Mouse (Mus musculus) frontal cortex, adult (tissue): Measurements from ENCODE around the gene Rnf19b.

Source experiments
- ATAC-seq: cut with Nextera tagmentation; 2 replicates; pipeline ENCODE4 v1.9.2; 2017; ENCODE audit warnings: mild to moderate bottlenecking, moderate library complexity, mixed read lengths; ENCODE audit not compliant: low TSS enrichment

The Rnf19b gene

DNA sequence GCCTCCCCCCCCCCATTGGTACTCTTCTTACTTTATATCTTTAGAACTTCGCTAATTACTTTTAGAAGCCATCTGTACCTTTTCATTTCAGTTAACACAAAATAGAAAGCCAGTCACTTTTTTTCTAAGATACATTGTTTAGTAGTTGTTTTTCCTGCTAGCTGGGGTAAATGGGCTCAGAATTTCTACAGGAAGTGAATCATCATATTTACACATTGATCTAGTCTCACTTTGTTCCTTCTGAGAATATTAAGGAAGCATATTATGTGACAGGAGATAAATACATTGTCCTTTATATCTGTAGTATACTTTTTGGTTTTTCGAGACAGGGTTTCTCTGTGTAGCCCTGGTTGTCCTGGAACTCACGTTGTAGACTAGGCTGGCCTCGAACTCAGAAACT, 10.8 kb downstream of the Rnf19b start:
- no peak for ATAC-seq

DNA sequence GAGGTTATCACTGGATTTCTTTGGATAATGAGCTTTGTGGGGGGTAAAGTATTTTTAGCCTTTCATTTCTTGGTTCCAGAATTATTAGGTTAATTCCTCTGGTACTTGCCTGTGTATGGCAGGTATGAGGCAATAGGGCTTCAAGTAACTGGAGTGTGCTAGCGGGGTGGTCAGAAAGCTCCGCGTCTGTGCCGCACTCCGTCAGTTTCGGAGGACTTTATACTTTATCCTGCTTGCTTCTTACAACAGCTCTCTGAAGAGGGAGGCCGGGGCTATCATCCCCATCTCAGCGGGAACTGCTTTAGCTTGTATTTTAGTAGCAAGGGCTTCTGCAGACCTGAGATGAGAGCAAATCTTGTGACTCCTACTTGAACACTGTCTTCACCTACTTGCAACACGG, 21.1 kb downstream of the Rnf19b start:
- no peak for ATAC-seq

DNA sequence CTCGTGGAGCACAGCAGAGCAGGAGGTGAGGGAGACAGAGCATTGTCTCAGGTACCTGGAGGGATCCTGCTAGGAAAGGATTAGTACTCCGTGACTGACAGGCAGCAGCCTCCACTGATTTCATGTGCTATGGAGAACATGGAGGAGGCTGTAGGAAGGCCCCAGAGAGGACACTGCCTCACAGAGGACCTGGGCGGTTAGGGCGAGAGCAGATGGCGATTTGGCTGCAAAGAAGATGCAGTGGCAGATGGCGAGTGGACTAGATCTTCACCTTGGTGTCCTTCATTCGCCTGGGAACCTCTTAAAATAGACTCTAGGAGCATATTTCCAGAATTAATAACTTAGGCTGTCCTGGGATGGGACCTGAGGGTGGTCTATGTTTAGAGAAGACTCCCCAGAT, 23.0 kb downstream of the Rnf19b start:
- ATAC-seq = no peak

DNA sequence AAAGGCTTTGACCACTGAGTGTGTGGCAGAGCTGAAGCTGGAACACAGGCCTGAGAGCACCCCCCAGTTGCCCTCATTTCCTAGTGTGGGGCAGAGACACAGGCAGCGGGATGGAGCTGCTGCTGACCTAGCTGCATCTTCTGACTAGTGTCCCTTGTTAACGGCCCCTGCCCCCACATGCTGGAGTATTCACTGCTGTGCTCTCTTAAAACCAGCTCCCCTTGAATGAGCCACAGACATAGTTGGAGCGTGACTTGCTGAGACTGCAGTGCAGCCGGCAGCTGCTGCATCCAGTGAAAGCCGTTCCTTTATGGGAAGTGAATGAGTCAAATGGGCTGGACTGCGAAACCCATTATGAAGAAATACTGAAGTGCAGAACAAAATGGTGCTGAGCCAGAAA, 23.4 kb downstream of the Rnf19b start:
- peak; percentile 61; the same call in 1 of the 2 replicates for ATAC-seq

DNA sequence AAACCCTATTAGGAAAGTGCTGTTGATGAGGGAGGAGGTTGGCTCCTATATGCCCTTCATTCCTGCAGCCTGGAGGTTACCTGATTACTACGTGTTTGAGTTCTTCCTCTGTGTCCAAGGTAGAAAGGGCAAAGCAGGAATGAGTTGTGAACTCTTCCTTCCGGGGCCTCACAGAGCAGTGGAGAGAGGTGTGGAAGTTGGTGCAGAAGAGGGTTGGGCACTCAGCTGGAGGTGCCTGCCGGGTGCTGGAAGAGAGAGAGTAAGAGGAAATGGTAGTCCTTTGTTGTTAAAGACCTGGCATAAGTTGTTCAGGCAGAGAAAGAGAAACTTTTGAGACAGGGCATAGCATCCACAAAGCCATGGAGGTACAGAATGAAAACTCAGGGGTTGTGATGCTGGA, 23.9 kb downstream of the Rnf19b start:
- ATAC-seq = no peak

DNA sequence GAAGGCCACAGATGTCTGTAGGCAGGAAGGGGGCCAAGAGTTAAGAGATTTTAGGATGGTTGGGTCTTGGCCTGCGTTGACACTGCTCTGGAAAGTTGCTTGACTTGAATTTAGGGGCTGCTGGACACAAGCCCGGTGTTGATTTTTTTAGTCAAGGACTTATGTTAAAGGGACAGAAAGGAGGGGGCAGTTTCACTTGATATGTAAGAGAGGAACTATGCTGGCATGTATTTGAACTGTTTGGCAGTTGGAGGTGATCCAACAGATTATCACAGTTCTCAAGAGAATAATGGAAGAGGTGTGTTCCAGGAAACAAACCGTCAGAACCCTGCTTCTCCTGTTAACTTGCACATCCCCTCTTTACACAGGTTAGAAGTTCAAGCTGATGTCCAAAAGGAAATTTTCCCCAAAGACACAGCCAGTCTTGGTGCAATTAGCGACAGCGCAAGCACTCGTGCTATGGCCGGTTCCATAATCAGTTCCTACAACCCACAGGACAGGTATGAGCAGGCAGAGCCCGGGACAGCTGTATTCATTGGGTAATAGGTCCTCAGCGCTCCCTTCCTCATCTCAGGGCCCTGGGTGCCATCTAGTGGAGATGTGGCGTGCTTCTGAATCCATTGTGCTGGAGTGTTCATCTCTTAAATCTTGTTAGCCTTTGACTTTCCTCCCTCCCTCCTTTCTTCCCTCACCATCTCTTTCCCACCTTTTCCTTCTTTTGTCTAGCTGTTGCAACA, 24.5 kb downstream of the Rnf19b start:
- ATAC-seq = peak; percentile 82

DNA sequence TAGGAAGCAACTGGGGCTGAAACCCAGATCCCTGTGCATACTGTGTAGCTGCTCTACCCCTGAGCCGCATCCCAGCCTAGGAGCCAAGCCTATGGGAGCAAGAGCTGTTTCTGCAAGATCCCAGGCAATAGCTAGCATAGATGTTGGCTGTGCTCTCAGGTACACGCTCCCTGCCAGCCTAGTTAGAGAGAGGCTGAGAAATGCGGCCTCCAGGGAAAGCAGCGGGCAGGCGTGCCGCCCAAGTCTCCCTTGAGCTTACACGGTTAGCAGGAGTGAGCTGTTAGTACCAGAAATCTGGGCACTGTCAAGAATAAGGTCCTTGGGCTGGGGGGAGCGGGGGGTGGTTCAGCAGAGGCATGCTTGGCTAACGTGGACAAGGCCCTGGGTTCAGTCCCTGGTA, 26.8 kb downstream of the Rnf19b start:
- no peak for ATAC-seq

DNA sequence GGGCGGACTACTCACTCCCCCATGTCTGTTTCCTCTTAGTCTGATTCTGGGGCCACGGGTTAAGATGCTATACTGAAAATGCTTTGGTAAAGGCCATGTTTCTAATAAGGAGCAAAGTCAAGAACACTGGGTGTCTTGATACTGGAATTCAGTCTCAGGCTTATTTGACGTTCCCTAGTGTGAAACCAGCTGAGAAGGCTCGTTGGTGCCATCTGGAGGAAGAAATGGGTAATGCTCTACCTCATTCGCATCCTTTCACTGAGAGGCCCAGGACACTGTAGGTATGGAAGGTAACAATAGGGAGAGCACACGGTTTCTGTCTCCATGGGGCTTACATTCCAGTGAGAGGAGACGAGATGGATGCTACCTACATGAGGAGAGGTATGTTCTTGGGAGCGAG, 28.0 kb downstream of the Rnf19b start:
- peak; percentile 60; the same call in 1 of the 2 replicates for ATAC-seq

DNA sequence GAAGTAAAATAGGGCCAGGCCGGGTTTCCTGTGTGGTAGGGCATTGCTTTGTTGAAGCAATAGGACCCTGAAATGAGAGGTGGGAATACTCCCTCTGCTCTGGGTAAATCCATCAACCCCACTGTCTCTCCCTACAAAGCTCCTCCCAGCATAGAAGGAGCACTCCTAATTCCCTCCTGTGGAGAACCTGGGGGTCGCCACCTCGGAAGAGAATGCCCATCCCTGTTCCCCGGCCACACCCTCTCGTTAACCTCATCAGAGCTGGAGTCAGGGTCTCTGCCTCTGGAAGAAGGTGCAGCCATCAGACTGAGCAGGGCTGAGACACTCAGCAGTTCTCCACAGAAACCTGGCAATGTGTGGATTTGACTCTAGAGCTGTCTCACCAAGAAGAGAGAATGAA, 29.8 kb downstream of the Rnf19b start:
- no peak for ATAC-seq

DNA sequence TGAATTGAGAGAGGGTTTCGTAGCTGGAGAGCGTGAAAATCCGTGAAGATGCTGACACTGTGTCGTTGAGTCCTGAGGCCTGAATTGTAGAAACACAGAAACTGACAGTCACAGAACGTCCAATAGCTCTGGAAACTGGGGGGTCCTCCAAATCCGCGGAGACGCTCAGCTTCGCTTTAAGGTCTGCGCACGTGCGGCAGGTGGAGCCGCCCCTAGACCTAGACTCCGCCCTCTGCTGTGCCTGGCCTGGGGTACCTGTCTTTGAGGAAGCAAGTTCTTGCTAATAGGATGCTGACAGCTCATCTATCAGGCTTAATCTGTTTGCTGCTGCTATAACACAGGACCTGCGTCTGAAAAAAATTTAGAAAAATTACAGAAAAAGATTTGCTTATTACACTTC, 37.2 kb downstream of the Rnf19b start:
- ATAC-seq = no peak

DNA sequence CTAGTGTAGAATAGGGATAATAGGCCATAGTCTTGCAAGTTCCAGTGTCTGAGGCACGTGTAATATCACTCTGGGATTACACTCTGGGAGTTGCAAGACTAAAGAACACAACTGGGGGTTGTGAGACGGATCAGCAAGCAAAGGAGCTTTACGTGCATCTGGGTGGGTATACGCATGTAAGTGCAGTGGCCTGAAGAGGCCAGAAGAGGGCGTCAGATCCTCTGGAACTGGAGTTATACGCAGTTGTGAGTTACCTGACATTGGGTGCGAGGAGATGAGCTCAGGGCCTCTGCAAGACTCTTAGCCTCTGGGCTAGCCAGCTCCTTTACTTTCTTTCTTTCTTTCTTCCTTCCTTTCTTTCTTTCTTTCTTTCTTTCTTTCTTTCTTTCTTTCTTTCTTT, 38.9 kb downstream of the Rnf19b start:
- ATAC-seq = no peak

DNA sequence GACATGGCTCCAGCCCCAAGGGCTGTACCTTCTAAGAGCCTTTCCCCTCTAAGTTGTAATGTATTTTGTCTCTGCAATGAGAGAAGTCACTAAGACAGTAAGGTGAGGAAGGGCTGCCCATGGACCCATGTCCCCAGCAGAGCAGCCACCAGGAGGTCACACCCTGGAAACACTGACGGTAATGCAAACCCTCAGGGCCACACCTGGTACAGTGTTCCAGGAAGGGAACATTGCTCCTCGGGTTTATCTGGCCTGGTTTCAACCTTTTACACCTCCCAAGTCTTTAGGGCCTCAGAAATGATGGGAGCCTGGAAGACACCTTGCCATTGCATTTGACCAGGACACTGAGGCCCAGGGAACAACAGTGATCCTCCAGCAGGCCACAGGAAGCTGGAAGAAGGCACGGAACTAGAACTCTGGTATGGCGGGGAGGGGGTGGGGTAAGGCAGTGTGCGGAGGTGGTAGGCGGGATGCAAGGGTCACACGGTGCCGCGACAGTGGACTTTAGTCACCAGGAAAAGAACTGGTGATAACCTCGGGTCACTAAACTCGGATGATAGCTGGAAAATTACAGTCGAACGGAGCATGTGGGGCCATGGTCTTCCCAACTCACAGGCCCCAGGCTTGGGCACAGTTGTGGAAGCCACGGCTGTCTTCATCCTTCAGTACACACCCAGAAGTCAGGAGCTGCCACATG, 44.2 kb downstream of the Rnf19b start:
- ATAC-seq = no peak

DNA sequence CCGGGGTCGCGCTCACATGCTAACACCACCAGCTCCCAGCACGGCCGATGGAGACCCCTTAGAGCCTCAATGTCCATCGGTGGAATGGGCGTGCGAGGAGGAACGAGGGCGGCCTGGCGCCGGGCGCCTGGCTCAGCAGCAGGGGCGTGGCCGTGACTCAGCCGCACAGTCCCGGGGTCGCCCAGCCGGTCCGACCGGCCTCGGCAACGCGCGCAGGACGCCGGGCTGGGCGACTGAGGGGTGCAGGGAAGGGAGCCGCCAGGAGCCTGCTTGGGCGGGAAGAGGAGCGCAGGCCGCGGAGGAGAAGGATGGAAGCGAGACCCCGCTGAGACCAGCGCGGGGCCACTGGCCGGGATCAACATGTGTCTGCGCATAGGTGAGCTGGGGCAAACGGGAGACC, 47.3 kb downstream of the Rnf19b start, which contains the start of gene Tmem54:
Gene Tmem54 (plus strand): TSS at position 193 of the 400 bp plus-strand sequence.
- ATAC-seq = no peak

DNA sequence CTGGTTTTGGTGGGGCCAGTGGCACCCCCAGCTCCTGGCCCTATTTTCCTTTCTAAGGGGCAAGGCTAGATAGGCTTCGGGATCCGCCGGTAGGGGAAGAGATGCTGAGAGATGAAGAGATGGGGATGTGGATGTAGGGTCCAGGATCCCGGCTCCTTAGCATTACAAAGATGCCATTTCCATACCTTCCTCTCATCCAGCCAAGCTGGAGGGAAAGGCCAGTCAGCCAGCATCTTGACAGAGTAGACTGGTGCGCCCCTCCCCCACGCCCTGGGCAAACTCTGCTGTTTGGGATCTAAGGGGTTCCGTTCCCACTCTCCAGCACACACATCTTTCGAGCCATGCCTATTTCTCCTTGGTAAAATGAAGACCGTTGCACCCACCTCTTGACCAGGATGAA, 48.0 kb downstream of the Rnf19b start:
- no peak for ATAC-seq

DNA sequence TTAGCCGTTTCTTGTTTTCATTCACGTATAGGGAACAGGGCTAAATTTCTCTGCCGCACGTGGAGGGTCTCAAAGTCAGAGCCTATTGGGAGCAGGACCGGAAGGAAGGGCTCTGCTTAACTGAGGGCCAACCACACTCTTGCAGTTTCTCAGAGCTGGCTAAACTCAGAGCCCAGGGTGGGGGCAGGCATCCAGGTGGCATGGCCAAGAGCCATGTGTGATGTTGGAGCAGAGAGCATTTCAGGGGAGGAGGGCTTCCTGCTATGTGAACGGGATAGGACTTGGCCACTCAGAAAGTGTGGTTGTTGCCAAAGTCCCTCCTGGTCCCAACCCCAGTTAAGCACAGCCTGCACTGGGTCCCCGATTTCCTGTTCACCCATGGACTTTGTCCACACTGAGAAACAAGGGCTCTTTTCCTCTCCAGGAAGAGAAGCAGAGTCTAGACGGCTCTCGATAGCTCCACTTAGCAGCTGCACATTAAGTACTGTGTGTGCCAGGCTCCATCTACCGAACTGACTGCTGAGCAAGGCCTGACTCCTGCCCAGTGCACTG, 49.4 kb downstream of the Rnf19b start:
- no peak for ATAC-seq

DNA sequence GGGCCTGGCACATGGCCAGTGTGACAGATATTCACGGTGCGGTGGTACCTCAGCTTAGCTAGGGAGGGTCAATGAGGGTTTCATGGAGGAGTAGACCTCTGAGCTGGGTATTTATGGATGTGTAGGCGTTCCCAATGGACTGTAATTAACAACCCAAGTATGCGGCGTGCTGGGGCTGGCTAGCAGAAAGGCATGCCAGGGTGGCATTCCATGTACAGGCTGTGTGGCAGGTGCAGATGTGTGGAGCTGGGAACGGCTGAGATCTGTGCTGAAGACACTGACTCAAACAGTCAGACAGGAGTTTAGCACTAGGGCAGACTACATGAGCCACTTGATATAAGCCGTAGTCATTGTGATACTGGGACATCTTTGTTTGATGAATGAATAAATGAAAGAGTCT, 50.6 kb downstream of the Rnf19b start:
- ATAC-seq = no peak

DNA sequence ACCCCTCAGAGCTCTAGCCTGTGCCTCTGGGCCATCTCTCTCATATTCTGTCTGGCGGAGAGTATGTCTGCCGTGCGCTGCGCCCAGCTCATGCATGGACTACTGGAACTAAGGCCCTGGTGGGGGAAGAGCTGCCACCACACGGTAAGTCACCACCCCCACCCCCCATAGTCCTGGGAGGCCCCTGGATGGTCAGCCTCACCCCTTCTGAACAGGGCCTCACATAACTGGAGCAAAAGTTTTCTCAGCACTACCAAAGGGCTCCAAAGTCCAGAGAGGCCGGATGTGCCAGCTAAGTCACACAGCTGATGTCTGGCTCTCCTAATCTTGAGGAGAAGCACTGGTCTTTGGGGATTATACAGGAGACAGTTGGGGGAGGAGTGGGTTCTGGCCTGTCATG, 52.7 kb downstream of the Rnf19b start:
- no peak for ATAC-seq

DNA sequence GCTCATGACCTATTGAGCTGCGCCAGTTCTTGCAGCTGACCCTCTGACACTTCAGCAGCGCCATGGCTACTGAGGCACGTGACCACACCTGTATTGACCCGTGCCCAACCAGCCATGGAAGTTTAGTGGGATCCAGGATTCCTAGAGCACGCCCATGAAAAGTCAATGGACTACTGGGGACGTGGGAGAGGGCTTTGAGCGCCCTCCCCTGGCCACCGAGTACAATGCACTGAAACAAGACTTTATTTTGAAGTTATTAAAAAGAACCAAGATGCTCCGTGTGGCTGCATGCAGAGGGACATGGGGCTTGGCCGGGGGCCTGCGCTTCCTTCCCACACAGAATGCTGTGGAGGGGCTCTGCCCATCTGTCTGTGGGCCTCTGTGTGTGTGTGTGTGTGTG, 53.3 kb downstream of the Rnf19b start:
- no peak for ATAC-seq

DNA sequence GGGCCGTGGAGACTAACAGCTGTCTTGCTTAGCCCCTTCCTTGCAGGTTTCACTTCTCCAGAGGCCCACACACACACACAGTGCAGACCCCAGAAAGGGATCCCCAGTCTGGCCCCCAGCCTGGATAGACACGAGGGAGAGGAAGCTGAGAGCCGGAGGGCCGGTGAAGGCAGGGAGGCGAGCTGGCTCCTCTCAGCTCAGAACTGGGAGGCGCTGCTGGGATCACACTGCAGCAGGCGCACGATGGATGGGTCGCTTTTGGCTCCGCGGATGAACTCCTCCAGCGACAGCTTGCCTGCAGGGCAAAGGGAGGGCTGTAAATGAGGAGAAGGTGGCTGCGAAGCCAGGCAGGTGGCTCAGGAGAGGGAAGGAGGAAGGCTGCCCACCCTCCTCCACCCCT, 54.2 kb downstream of the Rnf19b start:
- no peak for ATAC-seq

DNA sequence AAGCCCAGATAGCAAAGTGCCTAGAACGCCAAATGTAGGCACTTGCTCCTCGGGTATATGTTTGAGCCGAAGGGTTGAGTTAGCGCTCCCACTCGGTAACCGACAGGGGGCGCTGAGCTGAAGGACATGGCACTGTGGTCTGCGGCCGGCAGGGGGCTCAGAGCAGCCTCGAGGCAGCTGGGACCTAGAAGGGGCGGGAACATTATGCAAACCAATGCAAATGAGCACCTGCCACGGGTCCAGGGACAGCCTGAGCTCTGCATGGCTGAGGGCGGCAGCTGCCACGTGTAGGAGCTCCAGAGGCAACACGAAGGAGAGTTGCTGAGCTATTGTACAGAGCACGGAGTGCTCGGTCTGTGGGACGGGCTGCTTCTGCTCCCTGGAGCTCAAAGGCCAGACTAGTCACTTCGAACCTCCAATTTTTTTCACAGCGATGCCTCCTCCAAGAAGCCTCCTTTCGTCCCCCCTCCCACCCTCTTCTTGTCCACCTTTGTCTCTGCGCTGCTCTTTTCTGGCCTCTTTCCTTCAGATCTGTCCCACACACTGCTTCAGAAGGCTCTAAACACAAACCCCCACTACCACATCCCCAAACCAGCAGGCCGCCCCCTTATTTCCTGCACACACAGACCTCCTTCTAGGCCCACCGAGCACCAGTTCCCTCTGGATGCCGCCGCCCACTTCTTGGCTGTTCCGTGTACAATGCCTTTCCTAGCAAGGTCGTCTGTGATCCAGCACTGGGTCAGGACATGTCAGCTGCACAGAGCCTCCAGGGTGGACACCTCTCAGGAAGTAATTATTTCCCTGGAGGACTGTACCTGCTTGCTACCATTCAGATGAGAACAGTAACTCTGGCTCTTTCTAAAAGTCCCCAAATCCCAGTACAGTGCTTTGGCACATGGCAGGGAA, 55.3 kb downstream of the Rnf19b start:
- peak; percentile 80 for ATAC-seq

DNA sequence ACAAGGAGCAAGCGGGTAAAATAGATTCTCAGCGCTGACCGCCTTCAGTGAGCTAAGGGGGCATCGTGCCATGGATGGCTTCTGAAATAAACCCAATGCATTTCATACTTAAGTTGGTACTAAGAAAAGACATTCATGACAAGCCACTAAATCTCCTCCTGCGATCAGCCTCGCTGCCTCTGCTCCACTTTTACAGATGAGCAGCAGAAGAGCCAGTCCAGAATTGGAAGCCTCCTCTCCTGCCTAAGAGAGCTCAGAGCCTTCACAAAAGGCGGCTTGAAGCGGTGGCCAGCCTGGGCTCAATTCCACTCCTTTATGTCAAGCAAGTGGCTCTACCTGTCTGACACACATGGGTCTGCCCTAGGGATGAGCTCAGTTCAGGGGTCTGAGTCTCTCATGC, 58.6 kb downstream of the Rnf19b start:
- ATAC-seq = peak; percentile 22; the same call in 1 of the 2 replicates
